Mouse (Mus musculus): ENCODE results near the gene Supt5. TPM values are rescaled to one million over a fixed set of nuclear protein-coding genes. Genes with fewer than 3 reads are reported as not detected.

Gene Supt5
- polyA plus RNA-seq, 1 experiment = 245 TPM

DNA sequence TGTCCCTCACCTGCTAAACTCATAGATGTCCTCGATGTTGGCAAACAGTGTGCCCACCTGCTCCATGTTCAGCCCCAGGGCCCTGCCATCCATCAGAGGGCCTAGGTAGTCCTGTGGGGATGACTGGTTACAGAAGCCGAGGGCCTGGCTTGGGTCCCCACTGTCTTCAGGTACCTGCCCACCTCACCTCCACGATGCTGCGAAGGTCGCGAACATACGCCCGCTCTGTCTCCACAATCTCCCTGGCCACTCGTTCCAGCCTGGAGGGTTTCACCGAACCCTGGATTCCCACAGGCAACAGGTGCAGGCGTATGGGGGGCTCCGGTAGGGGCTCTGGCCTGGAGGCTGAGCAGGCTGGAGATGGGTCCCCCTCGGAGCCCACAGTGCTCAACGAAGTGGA is 31.5 kb upstream of the Supt5 start:
- Histone ChIP-seq H3K36me3 (ENCODE audit: control insufficient read depth, insufficient read depth, low read length) (peaks cover 14% of the 10 kb centered on the region), H3K4me1 (replicated peaks; ENCODE audit: control insufficient read depth, insufficient read depth, low read length) (peaks cover 34% of the 10 kb centered on the region), H3K4me3 (ENCODE audit: control insufficient read depth, insufficient read depth, low read length) (no peak overlapping the region), H3K27ac (ENCODE audit: control insufficient read depth, insufficient read depth, low read length) (no peak overlapping the region), H3K27me3 (ENCODE audit: control insufficient read depth, insufficient read depth, low read length) (no peaks in the 10 kb centered on the region)
- 95% methylated on average over 14 of the region's 14 CpGs for WGBS
- TF ChIP-seq POLR2A (IDR thresholded peaks at IDR 0.05; ENCODE audit: control insufficient read depth, extremely low read depth, insufficient read depth, low read length, poor library complexity) (no peak), CTCF (IDR thresholded peaks at IDR 0.05; ENCODE audit: borderline replicate concordance, control insufficient read depth, extremely low read depth, insufficient read depth, low read length, poor library complexity) (no peak)
- DNase-seq = no peak

DNA sequence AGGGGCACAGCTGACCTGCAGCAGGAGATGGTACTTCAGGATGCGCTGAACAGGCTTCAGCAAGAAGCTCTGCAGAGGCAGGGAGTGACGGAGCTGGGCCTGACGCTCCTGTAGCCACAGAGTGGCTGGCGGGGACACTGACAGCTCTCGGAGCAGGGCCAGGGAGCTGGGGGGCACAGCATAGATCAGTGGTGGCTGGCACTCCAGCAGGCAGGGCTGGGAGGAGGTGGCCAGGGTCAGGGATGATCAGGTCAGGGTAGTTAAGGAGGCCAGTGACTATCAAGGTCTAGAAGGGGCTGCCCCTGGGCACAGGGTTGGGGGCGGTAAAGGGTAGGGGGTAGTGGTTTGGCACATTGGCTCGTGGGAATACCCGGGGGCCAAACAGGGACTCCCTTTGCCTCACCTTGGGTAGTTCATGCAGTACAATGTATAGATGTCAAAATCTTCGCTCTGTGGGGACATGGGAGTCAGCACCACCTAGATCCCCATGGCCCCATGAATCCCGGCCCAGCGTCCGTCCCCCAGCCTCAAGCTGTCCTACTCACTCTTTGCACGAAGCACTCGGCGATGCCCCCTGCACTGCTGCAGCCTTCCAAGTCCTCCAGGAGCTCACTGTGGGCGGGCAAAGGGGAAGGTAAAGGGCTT is 29.9 kb upstream of the Supt5 start:
- no peak for DNase-seq
- H3K4me1 ChIP-seq (replicated peaks; ENCODE audit: control insufficient read depth, insufficient read depth, low read length) = peaks cover 20% of the 10 kb centered on the region
- H3K36me3 ChIP-seq (ENCODE audit: control insufficient read depth, insufficient read depth, low read length) = peaks cover 22% of the 10 kb centered on the region
- no peaks in the 10 kb centered on the region for H3K27me3 ChIP-seq (ENCODE audit: control insufficient read depth, insufficient read depth, low read length)
- TF ChIP-seq CTCF (IDR thresholded peaks at IDR 0.05; ENCODE audit: borderline replicate concordance, control insufficient read depth, extremely low read depth, insufficient read depth, low read length, poor library complexity) (no peak), POLR2A (IDR thresholded peaks at IDR 0.05; ENCODE audit: control insufficient read depth, extremely low read depth, insufficient read depth, low read length, poor library complexity) (no peak)
- no peak overlapping the region for H3K4me3 ChIP-seq (ENCODE audit: control insufficient read depth, insufficient read depth, low read length)
- 96% methylated on average over 16 of the region's 16 CpGs for WGBS
- H3K27ac ChIP-seq (ENCODE audit: control insufficient read depth, insufficient read depth, low read length) = no peak overlapping the region

DNA sequence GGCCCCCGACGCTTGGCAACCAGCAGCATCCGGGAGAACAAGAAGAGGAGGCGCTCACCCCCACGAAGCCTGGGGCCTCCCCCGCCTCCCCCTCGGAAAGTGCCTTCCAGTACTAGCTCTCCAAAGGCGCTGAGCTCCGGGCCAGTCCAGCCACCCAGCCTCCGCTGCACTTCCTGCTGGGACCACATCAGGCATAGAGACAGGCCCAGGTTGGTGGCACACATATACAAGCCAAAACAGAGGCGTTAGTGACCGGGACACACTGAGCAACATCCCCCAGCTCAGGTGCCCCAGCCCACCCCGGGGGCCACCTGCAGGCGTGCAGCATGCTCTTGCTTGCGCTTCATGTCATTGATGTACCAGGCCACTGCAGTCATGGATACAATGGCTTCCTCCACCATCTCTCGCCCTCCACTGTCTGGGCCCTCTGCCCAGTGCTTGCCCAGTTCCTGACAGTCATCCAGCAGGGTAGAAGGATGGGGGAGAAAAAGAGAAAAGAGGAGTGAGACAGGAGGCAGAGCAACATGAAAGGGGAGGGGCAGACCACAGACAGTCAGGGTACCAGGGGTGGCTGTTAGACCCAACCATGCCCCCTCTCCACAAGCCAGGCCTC is 29.2 kb upstream of the Supt5 start:
- 96% methylated on average over 16 of the region's 16 CpGs for WGBS
- no peak for DNase-seq
- TF ChIP-seq POLR2A (IDR thresholded peaks at IDR 0.05; ENCODE audit: control insufficient read depth, extremely low read depth, insufficient read depth, low read length, poor library complexity) = no peak
- no peak for TF ChIP-seq CTCF (IDR thresholded peaks at IDR 0.05; ENCODE audit: borderline replicate concordance, control insufficient read depth, extremely low read depth, insufficient read depth, low read length, poor library complexity)
- H3K36me3 ChIP-seq (ENCODE audit: control insufficient read depth, insufficient read depth, low read length) = peaks cover 23% of the 10 kb centered on the region
- H3K4me3 ChIP-seq (ENCODE audit: control insufficient read depth, insufficient read depth, low read length) = no peak overlapping the region
- H3K27me3 ChIP-seq (ENCODE audit: control insufficient read depth, insufficient read depth, low read length) = no peaks in the 10 kb centered on the region
- H3K27ac ChIP-seq (ENCODE audit: control insufficient read depth, insufficient read depth, low read length) = no peak overlapping the region
- H3K4me1 ChIP-seq (replicated peaks; ENCODE audit: control insufficient read depth, insufficient read depth, low read length) = peaks cover 20% of the 10 kb centered on the region

DNA sequence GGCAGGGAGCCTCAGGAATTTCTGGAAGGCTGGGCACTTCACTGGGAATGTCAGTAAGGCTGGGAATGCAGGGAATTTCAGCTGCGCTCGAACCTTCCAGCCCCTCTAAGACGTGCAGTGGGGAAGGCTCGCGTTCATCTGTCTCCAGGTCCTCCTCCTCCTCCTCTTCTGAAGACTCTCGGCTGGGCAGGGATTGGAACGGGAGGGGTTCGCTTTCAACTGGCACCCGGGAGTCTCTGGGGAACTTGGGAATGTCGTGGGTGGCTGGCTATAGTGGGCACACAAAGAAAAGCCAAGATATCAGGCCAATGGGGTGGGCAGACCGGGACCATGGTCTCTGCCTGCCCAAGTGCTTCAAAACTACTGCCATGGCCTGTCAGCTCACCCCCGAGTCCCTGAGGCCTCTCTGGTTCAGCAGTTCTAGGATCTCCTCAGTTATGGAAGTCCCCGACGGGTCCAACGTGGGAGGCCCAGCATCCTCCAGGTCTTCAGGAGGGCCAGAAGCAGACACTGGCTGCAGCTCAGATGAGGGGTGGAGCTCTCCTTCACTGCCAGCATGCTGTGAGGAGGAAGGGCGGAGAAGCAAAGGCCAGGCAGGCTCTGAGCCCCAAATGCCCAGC is 24.0 kb upstream of the Supt5 start:
- Histone ChIP-seq H3K36me3 (ENCODE audit: control insufficient read depth, insufficient read depth, low read length) (peaks cover 55% of the 10 kb centered on the region), H3K4me3 (ENCODE audit: control insufficient read depth, insufficient read depth, low read length) (no peak overlapping the region), H3K27me3 (ENCODE audit: control insufficient read depth, insufficient read depth, low read length) (no peaks in the 10 kb centered on the region), H3K27ac (ENCODE audit: control insufficient read depth, insufficient read depth, low read length) (no peak overlapping the region), H3K4me1 (replicated peaks; ENCODE audit: control insufficient read depth, insufficient read depth, low read length) (no peaks in the 10 kb centered on the region)
- no peak for DNase-seq
- 93% methylated on average over 16 of the region's 16 CpGs for WGBS
- no peak for TF ChIP-seq CTCF (IDR thresholded peaks at IDR 0.05; ENCODE audit: borderline replicate concordance, control insufficient read depth, extremely low read depth, insufficient read depth, low read length, poor library complexity)
- no peak for TF ChIP-seq POLR2A (IDR thresholded peaks at IDR 0.05; ENCODE audit: control insufficient read depth, extremely low read depth, insufficient read depth, low read length, poor library complexity)

DNA sequence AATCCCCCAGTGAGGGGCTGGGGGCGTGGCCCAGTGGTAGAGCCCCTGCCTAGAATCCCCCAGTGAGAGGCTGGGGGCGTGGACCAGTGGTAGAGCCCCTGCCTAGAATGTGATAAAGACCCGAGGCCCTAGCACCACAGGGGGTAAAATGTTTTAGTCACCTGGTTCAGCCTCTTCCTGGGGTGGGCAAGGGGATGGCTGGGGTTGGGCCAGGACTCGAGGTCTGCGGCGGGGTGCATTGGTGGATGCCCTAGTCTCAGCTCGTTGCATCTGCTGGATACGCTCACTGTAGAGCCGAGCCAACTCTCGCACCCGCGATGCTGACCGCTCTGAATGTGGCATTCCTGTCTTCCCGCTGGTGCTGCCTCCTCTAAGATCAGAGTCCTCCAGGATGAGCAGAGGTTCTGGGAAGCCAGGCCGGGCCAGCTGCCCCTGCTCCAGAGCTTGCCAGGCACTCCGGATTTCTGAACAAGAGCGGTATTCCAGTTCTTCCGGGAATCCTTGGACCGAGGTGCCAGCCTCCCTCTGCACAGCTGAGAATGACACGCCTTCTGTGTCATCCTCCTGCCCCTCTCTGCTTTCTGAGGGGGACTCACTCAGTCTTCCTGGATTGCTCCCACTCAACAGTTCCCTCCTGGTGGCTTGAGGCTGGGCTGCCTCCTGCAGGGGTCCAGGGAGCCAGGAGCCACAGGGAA is 23.2 kb upstream of the Supt5 start:
- Histone ChIP-seq H3K27me3 (ENCODE audit: control insufficient read depth, insufficient read depth, low read length) (no peaks in the 10 kb centered on the region), H3K36me3 (ENCODE audit: control insufficient read depth, insufficient read depth, low read length) (peaks cover 48% of the 10 kb centered on the region), H3K4me3 (ENCODE audit: control insufficient read depth, insufficient read depth, low read length) (no peak overlapping the region), H3K4me1 (replicated peaks; ENCODE audit: control insufficient read depth, insufficient read depth, low read length) (no peaks in the 10 kb centered on the region), H3K27ac (ENCODE audit: control insufficient read depth, insufficient read depth, low read length) (no peak overlapping the region)
- no peak for DNase-seq
- no peak for TF ChIP-seq CTCF (IDR thresholded peaks at IDR 0.05; ENCODE audit: borderline replicate concordance, control insufficient read depth, extremely low read depth, insufficient read depth, low read length, poor library complexity)
- TF ChIP-seq POLR2A (IDR thresholded peaks at IDR 0.05; ENCODE audit: control insufficient read depth, extremely low read depth, insufficient read depth, low read length, poor library complexity) = no peak
- WGBS = 96% methylated on average over 20 of the region's 20 CpGs

DNA sequence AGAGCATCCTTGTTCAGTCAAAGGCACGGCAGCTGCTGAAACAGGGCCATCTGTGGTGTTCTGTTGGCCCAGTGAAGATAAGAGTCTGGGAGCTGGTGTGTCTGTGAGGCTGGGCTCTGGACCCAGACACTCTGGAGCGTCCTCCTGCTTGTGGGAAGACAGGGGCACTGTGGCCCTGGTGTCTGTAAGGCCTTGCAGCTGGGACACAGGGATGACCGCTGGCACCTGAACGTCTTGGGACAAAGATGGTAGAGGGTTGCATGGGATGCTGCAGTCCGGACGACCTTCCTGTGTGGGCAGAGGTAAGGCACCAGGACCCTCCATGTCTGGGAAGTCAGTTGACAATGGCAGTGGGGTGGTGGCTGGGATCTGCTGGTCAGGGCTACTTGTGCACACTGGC is 21.7 kb upstream of the Supt5 start:
- H3K36me3 ChIP-seq (ENCODE audit: control insufficient read depth, insufficient read depth, low read length) = peaks cover 43% of the 10 kb centered on the region
- peaks cover 3% of the 10 kb centered on the region for H3K4me1 ChIP-seq (replicated peaks; ENCODE audit: control insufficient read depth, insufficient read depth, low read length)
- H3K27ac ChIP-seq (ENCODE audit: control insufficient read depth, insufficient read depth, low read length) = no peak overlapping the region
- H3K4me3 ChIP-seq (ENCODE audit: control insufficient read depth, insufficient read depth, low read length) = no peak overlapping the region
- 99% methylated on average over 6 of the region's 6 CpGs for WGBS
- no peaks in the 10 kb centered on the region for H3K27me3 ChIP-seq (ENCODE audit: control insufficient read depth, insufficient read depth, low read length)
- DNase-seq = no peak
- no peak for TF ChIP-seq CTCF (IDR thresholded peaks at IDR 0.05; ENCODE audit: borderline replicate concordance, control insufficient read depth, extremely low read depth, insufficient read depth, low read length, poor library complexity)
- no peak for TF ChIP-seq POLR2A (IDR thresholded peaks at IDR 0.05; ENCODE audit: control insufficient read depth, extremely low read depth, insufficient read depth, low read length, poor library complexity)

Measured in thymus, adult 2 months (tissue).